Mouse (Mus musculus) thymus, adult 2 months (tissue): ENCODE measurements around the gene Myl6b.

Source experiments
- CTCF ChIP-seq: fragments of 200-500 bp; IDR thresholded peaks from 2 replicates; pipeline ENCODE4 v1.5.1; 2012; ENCODE audit warnings: mild to moderate bottlenecking, control low read depth, low read length, moderate library complexity, borderline replicate concordance; ENCODE audit not compliant: control insufficient read depth, poor library complexity, insufficient read depth; ENCODE audit errors: extremely low read depth
- POLR2A ChIP-seq: fragments of 200-500 bp; IDR thresholded peaks from 2 replicates; pipeline ENCODE4 v1.6.1; 2012; ENCODE audit warnings: mild to moderate bottlenecking, low read length, control low read depth, moderate library complexity; ENCODE audit not compliant: control insufficient read depth, poor library complexity, insufficient read depth; ENCODE audit errors: extremely low read depth

DNA sequence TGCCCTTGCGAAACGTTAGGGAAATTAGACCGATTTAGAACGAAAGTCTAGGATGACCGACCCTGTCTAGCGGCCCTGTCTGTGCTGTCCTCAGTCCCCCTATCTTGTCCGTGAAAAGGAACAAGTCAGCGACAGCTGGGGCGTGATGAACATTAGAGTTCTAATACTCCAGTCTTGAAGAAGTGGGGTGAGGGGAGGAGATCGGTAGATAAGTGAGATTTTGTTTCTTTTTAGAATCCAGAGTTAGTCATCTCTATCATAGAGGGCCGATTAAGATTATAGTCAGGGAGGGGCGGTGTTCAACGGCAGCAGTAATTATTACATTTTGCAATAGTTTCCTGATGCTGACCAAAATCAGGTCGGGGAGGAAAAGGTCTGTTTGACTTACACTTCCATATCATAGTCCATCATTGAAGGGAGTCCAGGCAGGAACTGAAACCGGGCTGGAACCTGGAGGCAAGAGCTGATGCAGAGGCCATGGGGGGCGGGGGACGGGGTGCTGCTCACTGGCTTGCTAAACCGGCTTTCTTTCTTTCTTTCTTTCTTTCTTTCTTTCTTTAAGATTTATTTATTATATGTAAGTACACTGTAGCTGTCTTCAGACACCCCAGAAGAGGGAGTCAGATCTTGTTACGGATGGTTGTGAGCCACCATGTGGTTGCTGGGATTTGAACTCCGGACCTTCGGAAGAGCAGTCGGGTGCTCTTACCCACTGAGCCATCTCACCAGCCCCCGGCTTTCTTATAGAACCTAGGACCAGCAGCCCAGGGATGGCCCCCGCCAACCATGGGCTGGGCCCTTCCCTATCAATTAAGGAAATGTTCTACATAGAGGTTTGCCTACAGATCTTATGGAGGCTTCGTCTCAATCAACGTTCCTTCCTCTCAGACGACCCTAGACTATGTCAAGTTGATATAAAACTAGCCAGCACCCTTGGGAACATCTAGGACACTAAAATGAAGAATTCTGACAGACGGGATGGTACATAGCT lies 28.2 kb upstream of the Myl6b start:
- TF ChIP-seq CTCF (no peak), POLR2A (no peak)
